Mouse (Mus musculus) heart, embryonic 16.5 days (tissue): Measurements from ENCODE around the gene Sh2b1. TPM values are rescaled to one million over a fixed set of nuclear protein-coding genes. Genes with fewer than 3 reads are reported as not detected.
A peak's percentile ranks its signal among the peaks of the same experiment; 100 is the strongest.
"Not testable (repeated sequence)": the region's sequence is repeated elsewhere in the genome, so short reads cannot be mapped to it uniquely, and the experiment has no call there.

Source experiments
- ATAC-seq: fragments of 200-750 bp; cut with Nextera tagmentation; replicated peaks from 2 replicates; pipeline ENCODE4 v1.8.0; 2017; ENCODE audit warnings: moderate number of reproducible peaks; ENCODE audit not compliant: insufficient read depth, low FRiP score; ENCODE audit errors: extremely low read depth
- H3K27ac ChIP-seq: fragments of 300-500 bp; sonication (generic); 2 replicates; pipeline ENCODE4 v1.5.1; 2014; ENCODE audit warnings: mild to moderate bottlenecking, low read length, control low read depth, moderate library complexity
- H3K27me3 ChIP-seq: fragments of 300-500 bp; sonication (generic); 2 replicates; pipeline ENCODE4 v1.6.1; 2014; ENCODE audit warnings: low read length, mixed read lengths; ENCODE audit not compliant: control insufficient read depth, insufficient read depth
- H3K36me3 ChIP-seq: fragments of 300-500 bp; sonication (generic); 2 replicates; pipeline ENCODE4 v1.6.1; 2014; ENCODE audit not compliant: control insufficient read depth, insufficient read depth
- H3K4me1 ChIP-seq: fragments of 300-500 bp; sonication (generic); 2 replicates; pipeline ENCODE4 v1.6.1; 2014; ENCODE audit warnings: low read length, mixed read lengths; ENCODE audit not compliant: control insufficient read depth, insufficient read depth
- H3K4me2 ChIP-seq: fragments of 300-500 bp; sonication (generic); 2 replicates; pipeline ENCODE4 v1.6.1; 2014; ENCODE audit warnings: low read depth, mild to moderate bottlenecking, control low read depth, low read length
- H3K4me3 ChIP-seq: fragments of 300-500 bp; sonication (generic); 2 replicates; pipeline ENCODE4 v1.5.1; 2014; ENCODE audit warnings: mild to moderate bottlenecking, control low read depth, low read length
- H3K9ac ChIP-seq: fragments of 300-500 bp; sonication (generic); 2 replicates; pipeline ENCODE4 v1.6.1; 2014; ENCODE audit warnings: low read length, control low read depth
- H3K9me3 ChIP-seq: fragments of 300-500 bp; sonication (generic); replicated peaks from 2 replicates; pipeline ENCODE4 v1.6.1; 2016; ENCODE audit warnings: low read length; ENCODE audit not compliant: control insufficient read depth
- WGBS: fragments of 180-500 bp; shearing (Covaris S2); extraction: QIAGEN DNeasy Blood & Tissue Kit; methylation state at CpG from one replicate; pipeline ENCODE4 v1.1.7; 2014; 5-methylcytosine and 5-hydroxymethylcytosine counted together
- polyA plus RNA-seq: library from polyadenylated mRNA; unstranded; fragments of >200 nt; fragmentation: Nextera tagmentation; extraction: Ambion mirVana; gene quantifications from 2 replicates; pipeline ENCODE4 v1.2.1, GENCODE M21; 2015

Sh2b1 gene
- polyA plus RNA-seq, 1 experiment from 2014 or later, result 44.3 TPM

DNA sequence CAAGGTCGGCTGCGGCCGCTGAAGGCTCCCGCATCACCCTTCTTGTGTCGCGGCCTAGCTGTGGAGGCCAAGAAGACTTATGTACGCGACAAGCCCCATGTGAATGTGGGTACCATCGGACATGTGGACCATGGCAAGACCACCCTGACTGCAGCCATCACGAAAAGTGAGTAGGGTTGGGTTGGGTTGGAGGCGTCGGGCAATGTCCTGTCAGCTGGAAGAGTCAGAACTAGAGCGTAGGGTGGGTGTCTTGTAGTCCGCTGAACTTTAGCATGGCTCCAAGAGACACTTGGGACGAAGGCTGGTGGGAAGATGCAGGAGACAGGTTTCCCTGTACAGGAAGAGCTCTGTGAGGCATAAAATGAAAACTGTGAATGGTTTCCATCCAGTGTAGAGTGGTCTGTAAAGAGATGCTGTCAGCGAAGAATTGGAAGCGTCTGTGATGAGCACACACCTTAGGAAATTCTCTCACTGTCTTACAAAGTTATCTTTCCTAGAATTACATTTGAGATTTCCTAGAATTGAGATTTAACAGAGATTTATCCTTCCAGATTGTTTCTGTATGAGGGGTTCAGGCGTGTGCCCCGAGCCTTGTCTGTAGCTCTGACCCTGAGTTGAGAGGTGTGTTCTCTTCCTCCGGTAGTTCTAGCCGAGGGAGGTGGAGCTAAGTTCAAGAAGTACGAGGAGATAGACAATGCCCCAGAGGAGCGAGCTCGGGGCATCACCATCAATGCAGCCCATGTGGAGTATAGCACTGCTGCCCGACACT is 12.6 kb upstream of the Sh2b1 start:
- ATAC-seq, result not testable (repeated sequence)
- WGBS, result 14% methylated on average over 21 of the region's 25 CpGs

DNA sequence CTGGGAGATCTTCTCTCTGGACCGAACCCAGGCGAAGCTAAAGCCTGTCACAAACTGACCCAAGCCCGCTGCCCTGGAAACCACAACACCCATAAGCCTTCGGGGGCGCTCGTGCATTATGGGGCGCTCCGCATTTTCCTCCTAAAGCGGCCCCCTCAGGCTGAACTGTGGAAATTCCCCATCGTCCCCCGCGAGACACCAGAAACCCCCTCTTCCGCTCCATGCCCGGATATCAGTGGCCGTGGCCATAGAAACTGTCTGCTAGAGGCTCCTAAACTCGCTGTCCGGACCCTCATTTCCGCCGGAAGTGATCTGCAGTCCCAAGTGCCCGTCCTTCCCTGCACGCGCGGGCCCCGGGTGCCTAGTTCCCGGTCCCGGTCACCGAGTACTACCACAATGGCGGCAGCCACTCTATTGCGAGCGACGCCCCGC is 11.8 kb upstream of the Sh2b1 start, which contains the start of gene Tufm:
TSS of gene Tufm (plus strand) at position 310 of the 432 bp plus-strand sequence.
- H3K4me3 ChIP-seq, result peak within 1 kb of the TSS; percentile 83
- WGBS, result under 1% methylated on average over 32 of the region's 32 CpGs
- peaks cover 11% of the 10 kb centered on the region; the same call in 1 of the 2 replicates for H3K4me1 ChIP-seq
- peak within 1 kb of the TSS; percentile 88 for H3K9ac ChIP-seq
- peak within 1 kb of the TSS; percentile 93 for H3K4me2 ChIP-seq
- ATAC-seq, result peak; percentile 92
- H3K9me3 ChIP-seq, result no peaks in the 10 kb centered on the region
- H3K27ac ChIP-seq, result peak within 1 kb of the TSS; percentile 80
- no peaks in the 10 kb centered on the region for H3K27me3 ChIP-seq
- peaks cover 21% of the 10 kb centered on the region for H3K36me3 ChIP-seq

More for the DNA sequence above, 12.6 kb upstream of the Sh2b1 start:
- Histone ChIP-seq H3K4me1 (peaks cover 11% of the 10 kb centered on the region; the same call in 1 of the 2 replicates), H3K4me3 (peak overlapping the region; percentile 83), H3K4me2 (peak overlapping the region; percentile 93), H3K36me3 (peaks cover 28% of the 10 kb centered on the region), H3K9ac (peak overlapping the region; percentile 88), H3K27ac (peak overlapping the region; percentile 74)
- not testable (repeated sequence) for H3K9me3 ChIP-seq, H3K27me3 ChIP-seq

DNA sequence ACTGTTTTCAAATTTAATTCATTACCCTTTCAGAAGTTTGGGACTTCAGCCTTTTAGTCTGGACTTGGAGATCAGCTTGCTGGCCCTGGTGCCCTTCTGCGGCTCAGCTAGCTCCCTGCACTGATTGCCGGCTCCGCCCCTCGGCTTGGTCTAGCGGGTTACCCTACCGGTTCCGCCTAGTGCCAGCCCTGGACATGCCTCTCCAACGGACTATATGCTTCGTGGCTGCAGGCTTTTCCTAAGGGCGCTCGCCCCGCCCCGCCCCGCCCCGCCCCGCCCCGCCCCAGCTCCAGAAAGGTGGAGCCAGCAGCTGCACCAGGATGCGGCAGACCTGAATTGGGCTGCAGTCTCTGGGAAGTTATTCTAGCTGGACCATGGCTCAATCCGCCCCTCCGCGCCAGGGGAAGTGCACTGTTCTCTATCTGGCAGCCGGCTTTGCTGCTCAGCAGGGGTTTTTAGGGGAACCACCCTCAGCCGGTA is 7.2 kb upstream of the Sh2b1 start:
- no peaks in the 10 kb centered on the region for H3K27me3 ChIP-seq
- peak; percentile 86 for ATAC-seq
- no peaks in the 10 kb centered on the region for H3K36me3 ChIP-seq
- H3K9me3 ChIP-seq, result peaks cover 4% of the 10 kb centered on the region; the same call in 1 of the 2 replicates
- peak overlapping the region; percentile 47 for H3K4me3 ChIP-seq
- peak overlapping the region; percentile 72 for H3K4me2 ChIP-seq
- peak overlapping the region; percentile 73 for H3K9ac ChIP-seq
- H3K27ac ChIP-seq, result peak overlapping the region; percentile 78
- under 1% methylated on average over 23 of the region's 23 CpGs for WGBS
- peaks cover 3% of the 10 kb centered on the region; the same call in 1 of the 2 replicates for H3K4me1 ChIP-seq

DNA sequence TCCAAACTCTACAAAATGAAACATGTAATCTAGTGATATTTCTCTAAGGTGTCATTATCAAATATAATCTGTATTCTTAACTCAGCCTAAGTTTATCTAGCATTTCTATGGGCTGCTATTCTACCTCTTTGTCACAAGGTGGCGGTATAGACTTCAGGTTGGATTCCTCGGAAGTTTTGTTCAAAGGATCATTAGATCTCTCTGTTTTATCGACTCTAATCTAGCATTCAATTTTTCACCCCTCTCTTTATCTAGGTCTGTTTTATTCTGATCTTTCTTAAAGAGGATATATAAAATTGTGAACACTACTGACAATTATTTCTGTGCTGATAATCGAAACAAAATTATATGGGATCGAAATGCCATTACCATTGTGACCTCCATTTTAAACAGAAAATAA is 6.5 kb upstream of the Sh2b1 start:
- ATAC-seq, result no peak
- Histone ChIP-seq H3K9me3 (peaks cover 4% of the 10 kb centered on the region; the same call in 1 of the 2 replicates), H3K27me3 (no peaks in the 10 kb centered on the region), H3K4me2 (no peak overlapping the region), H3K4me3 (no peak overlapping the region), H3K4me1 (peaks cover 2% of the 10 kb centered on the region; the same call in 1 of the 2 replicates), H3K27ac (no peak overlapping the region), H3K36me3 (no peaks in the 10 kb centered on the region), H3K9ac (no peak overlapping the region)
- WGBS, result 20% methylated on average over 5 of the region's 5 CpGs

DNA sequence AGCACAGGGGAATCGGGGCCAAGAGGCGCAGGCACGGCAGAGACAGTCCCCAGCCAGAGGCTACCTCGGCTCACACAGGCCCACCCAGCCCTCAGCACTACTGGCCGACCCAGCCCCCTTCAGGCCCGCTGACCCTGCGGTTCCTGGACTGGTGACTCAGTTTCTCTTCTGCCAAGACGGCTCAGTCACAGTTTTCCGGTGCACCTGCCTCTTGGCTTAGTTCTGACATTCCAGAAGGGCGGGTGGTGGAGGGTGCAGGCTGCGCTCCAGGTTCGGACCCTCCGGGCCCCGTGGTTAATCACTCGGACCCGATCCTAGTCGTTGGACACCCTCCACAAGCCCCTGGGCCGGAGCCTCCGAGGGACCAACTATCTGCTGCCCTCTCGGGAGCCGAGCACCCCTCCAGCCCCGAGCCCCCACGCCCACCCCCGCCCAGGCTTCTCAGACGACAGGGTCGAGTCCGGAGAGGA is 703 bp downstream of the Sh2b1 start:
- WGBS, result under 1% methylated on average over 27 of the region's 27 CpGs
- peaks cover 13% of the 10 kb centered on the region for H3K4me1 ChIP-seq
- H3K27ac ChIP-seq, result peak overlapping the region; percentile 99
- H3K9me3 ChIP-seq, result no peaks in the 10 kb centered on the region
- H3K4me2 ChIP-seq, result peak overlapping the region; percentile 95
- peak overlapping the region; percentile 100 for H3K9ac ChIP-seq
- H3K27me3 ChIP-seq, result no peaks in the 10 kb centered on the region
- ATAC-seq, result peak; percentile 37
- peaks cover 24% of the 10 kb centered on the region for H3K36me3 ChIP-seq
- H3K4me3 ChIP-seq, result peak overlapping the region; percentile 97

DNA sequence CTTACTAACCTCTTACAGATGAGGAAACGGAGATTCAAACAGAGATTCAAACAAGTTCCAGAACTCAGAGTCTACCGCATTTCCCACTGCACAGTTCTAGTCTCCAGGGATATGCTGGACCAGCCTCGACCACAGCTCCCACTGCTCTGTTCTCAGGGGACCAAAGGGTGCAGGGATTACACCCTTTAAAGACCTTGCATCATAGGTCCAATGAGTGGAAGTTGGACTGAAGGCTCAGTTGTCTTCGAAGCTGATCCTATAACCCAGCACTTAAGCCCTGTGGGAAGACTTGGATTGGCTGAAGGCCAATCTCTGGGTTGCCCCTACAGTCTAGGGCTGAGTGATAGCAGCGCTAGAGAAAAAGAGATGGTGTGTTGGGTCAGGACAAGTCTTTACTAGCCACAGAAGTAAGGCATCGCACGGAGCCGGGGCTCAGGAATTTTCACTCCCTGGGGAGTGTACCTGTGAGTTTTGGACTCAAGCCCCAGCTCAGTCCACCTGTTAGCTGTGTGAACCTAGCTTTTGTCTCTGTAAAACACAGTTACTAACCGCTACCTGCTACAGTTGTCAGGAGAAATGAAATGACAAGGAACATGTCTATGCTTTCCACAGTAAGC is 1.6 kb downstream of the Sh2b1 start:
- no peaks in the 10 kb centered on the region for H3K9me3 ChIP-seq
- no peak for ATAC-seq
- H3K27me3 ChIP-seq, result no peaks in the 10 kb centered on the region
- H3K36me3 ChIP-seq, result peaks cover 34% of the 10 kb centered on the region
- peaks cover 13% of the 10 kb centered on the region for H3K4me1 ChIP-seq
- H3K4me3 ChIP-seq, result peak overlapping the region; percentile 97
- WGBS, result 74% methylated on average over 9 of the region's 9 CpGs
- H3K27ac ChIP-seq, result no peak overlapping the region; the same call in 1 of the 2 replicates
- H3K4me2 ChIP-seq, result peak overlapping the region; percentile 95
- H3K9ac ChIP-seq, result peak overlapping the region; percentile 100

DNA sequence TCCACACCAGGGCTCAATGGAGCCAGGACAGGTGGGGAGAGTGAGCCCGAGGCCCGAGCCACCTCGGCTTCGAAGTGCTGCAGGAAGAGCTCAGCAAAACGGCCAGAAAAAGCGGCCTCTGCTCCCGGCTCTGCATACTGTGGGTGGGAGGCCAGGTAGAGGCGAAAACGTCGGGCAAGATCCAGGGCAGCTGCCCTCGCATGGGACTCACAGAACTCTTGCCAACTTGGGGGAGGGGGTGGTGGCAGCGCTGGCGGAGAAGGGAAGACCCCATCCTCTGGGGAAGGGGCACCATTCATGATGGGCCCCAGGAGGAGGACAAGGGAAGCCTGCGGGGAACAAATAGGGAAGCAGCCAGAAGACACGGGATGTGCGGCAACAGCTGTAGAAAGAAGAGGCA is 2.5 kb downstream of the Sh2b1 start:
- H3K27me3 ChIP-seq, result no peaks in the 10 kb centered on the region
- no peak overlapping the region for H3K27ac ChIP-seq
- 89% methylated on average over 16 of the region's 16 CpGs for WGBS
- H3K9ac ChIP-seq, result no peak overlapping the region
- H3K9me3 ChIP-seq, result no peaks in the 10 kb centered on the region
- no peak for ATAC-seq
- H3K4me2 ChIP-seq, result 0 out of 2 replicates have a peak overlapping the region, but pooled peaks have one; percentile 0
- H3K4me1 ChIP-seq, result peaks cover 13% of the 10 kb centered on the region
- peaks cover 42% of the 10 kb centered on the region for H3K36me3 ChIP-seq
- no peak overlapping the region for H3K4me3 ChIP-seq

DNA sequence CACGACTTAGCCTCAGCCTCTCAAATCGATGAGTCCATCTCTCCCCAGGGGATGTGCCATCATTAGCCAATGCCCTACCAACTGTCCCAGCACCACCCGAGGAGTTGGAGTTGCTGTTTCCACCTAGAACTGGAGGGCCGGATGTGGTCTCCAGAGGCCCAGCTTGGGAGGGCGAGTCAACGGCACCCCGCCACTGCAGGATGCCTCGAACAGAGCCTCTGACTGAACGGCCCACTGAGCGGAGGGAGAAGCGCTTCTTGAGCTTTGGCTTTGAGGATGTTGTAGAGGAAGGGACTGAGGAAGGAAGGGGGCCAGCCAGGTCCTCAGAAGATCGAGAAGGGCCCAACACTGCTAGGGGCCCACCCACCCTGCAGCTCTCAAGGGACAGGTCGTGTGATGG is 2.9 kb downstream of the Sh2b1 start:
- no peaks in the 10 kb centered on the region for H3K9me3 ChIP-seq
- H3K4me2 ChIP-seq, result peak overlapping the region; percentile 21; the same call in 1 of the 2 replicates
- no peak for ATAC-seq
- no peak overlapping the region for H3K27ac ChIP-seq
- H3K9ac ChIP-seq, result 0 out of 2 replicates have a peak overlapping the region, but pooled peaks have one; percentile 16
- H3K36me3 ChIP-seq, result peaks cover 46% of the 10 kb centered on the region
- 77% methylated on average over 13 of the region's 13 CpGs for WGBS
- peaks cover 13% of the 10 kb centered on the region for H3K4me1 ChIP-seq
- no peak overlapping the region for H3K4me3 ChIP-seq
- no peaks in the 10 kb centered on the region for H3K27me3 ChIP-seq
